Mouse (Mus musculus) layer of hippocampus, adult 2 months (tissue): ENCODE results near the gene Acvr1b. TPM values are rescaled to one million over a fixed set of nuclear protein-coding genes. Genes with fewer than 3 reads are reported as not detected.

Source experiments
- DNase-seq, 2 experiments: peaks; one replicate each; pipeline ENCODE4 v3.0.0; 2022; ENCODE audit warnings: low spot score in 2 of 2
- H3K27ac ChIP-seq: fragments of 200-600 bp; 2 replicates; pipeline ENCODE4 v1.8.1; 2022
- H3K4me3 ChIP-seq: fragments of 200-600 bp; 2 replicates; pipeline ENCODE4 v1.8.1; 2022; ENCODE audit warnings: mild to moderate bottlenecking
- CTCF ChIP-seq: fragments of 200-600 bp; conservative IDR thresholded peaks from 2 replicates; pipeline ENCODE4 v1.8.1; 2022; ENCODE audit warnings: antibody characterized with exemption, mild to moderate bottlenecking, moderate library complexity
- total RNA-seq, 2 experiments: library from RNA; stranded (reverse); gene quantifications; 2 replicates each; pipeline ENCODE4 v1.2.3; 2021

The Acvr1b gene
- total RNA-seq, 2 experiments from 2014 or later: 85.1 to 87.8 TPM

DNA sequence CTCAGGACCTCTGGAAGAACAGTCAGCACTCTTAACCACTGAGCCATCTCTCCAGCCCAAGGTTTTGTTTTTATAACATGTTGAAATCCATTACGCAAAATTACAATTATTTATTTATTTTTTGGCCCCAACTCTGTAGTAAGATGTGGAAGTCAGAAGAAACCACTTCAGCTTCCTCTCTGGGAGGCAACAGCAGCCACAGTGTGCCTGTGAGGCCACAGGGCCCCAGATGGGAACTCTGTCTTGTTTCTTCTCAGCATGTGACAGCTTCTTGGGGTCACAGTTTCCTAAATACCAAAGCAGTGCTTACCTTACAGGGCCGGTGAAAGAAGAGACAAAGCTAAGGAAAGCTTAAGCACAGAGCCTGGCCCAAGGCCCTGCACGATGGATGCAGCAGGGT is 70.1 kb downstream of the Acvr1b start:
- Histone ChIP-seq H3K4me3 (no peak overlapping the region), H3K27ac (no peak overlapping the region)
- DNase-seq: no peak
- TF ChIP-seq CTCF: no peak

DNA sequence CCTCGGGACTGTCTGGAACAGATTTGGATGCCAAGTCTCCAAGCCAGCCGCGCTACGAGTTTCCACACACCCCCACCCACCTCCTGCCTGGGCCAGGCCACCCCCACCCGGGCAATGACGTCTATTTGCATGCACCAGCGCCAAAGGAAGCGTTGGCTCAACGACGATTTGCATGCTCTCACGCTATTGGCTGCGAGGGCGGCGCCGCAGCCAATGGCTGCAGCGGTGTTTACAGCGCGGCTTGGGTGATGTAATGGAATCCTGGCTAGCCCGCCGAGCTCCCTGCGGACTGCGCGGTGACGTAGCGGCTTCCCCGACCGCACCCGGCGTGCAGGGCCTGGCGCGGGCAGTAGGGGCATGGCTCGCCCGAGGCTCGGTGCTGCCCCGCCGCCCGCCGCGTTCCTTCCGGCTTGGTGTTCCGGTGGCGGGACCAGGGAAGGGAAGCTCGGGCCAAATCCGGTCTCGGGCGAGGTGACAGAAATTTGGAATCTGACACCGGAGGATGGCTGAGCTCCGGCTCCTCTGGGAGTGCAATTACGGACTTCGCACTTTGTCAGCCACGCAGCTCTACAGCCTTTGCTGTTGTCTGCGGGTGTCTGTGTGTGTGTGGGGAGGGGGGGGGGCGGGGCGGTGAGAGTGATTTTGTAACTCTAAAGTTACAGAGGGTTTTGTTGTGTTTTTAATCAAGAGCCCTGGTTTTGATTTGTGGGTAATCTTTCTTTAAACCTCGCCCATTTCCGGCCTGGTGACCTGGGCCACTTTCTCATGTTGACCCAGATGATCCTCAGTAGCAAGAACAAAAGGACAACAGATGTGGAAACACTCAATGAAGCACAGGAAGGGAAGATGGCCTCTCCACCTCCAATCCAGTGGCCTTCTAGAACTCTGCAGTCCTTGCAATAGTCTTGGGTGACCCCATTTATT is 72.6 kb downstream of the Acvr1b start:
- Histone ChIP-seq H3K27ac (peak overlapping the region; percentile 97), H3K4me3 (peak overlapping the region; percentile 63)
- TF ChIP-seq CTCF: peak; percentile 72
- peak; percentile 95 to 98 for DNase-seq

DNA sequence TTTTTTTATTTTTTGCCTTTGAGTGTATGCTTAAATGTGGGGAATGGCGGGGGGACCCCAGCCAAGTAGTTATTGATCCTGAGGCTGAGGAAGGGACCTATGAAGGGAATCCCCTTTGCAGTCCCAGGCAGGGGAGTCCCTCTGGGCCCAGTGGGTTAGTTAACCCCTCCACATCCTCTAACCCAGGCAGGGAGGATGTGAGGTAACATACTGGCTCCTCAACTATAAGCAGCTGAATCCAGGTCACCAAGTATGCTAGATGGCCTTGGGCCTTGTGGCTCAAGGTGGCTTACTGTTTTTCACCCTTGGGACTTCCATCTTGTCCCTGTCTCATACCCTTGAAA is 73.3 kb downstream of the Acvr1b start:
- TF ChIP-seq CTCF: no peak

DNA sequence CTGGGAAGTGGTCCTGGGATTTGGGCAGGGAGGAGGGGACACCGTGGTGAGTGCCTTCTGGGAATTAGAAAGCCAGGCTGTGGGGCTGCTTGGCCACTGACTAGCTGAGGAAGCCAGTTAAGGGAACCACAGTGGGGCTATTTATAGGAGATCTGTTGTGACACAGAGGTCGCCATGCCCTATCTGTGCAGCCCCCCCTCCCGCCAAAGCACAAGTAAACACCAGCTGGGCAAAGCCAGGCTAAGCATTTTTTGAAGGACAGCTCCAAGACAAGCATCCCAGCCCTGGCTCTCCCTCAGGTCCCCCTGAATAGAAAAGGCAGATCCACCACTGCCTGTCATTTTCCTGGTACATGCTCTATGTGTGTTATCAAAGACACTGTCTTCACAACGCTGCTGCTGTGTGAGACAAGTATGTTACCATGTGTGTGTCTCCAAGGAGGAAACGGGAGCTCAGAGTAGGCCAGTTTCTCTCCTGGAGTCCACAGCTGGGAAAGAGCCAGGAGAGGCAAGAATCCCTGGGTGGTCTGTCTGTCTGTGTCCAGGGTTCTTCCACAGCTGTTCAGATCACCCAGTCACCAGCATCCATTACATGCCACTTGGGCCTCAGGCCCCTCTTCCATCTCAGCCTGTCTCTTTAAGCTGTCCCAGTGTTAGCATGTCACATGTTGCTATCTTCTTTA is 74.3 kb downstream of the Acvr1b start:
- Histone ChIP-seq H3K27ac (peak overlapping the region; percentile 46; the same call in 1 of the 2 replicates), H3K4me3 (no peak overlapping the region)
- no peak for TF ChIP-seq CTCF
- no peak for DNase-seq

More for the DNA sequence above, 73.3 kb downstream of the Acvr1b start:
- Histone ChIP-seq H3K4me3 (no peak overlapping the region), H3K27ac (peak overlapping the region; percentile 97)
- no peak for DNase-seq

DNA sequence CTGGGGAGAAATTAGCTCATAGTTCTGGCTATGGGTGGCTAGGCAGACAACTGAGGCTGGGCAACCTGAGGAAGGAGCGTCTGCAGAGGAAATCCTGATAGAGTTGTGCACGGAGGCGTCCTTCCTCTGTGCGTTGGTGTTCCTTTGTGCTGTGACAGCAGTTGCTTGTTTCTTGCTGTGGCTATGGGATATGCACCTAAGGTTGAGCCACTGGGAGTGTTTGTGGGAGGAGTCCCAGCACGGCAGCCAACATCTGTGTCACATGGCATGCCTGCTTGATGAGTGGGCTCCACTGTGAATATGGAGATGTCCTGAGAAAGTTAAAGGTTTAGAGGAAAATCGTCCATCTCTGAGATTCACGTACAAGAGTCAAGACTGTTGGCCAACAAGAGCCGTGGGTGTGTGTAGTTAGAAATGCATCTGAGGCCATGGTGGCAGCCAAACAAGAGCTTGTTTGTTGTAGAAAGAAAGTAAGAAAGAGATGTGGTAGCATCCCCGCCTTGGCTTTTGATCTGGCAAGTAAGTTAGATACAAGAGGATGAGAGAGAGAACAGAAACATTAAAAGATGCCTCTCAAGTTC is 76.4 kb downstream of the Acvr1b start:
- Histone ChIP-seq H3K4me3 (no peak overlapping the region), H3K27ac (no peak overlapping the region)
- DNase-seq: no peak
- no peak for TF ChIP-seq CTCF

DNA sequence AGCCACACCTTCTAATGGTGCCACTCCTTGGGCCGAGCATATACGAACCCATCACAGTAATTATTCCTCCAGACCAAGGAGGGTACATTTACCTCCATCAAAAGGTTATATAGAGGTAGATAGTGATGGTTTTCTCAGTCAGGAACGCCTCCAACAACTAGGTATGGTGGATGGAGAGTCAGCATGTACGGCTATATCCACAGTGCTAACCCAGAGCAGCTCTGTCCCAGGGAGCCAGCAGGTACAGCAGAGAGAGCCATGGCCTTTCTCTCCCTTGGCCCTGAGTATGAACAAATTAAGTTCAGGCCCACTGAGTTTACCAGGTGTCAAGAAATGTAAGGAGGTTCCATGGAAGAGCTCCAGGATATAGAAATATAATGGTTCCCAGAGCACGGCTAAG is 78.1 kb downstream of the Acvr1b start:
- no peak for TF ChIP-seq CTCF
- Histone ChIP-seq H3K4me3 (no peak overlapping the region), H3K27ac (no peak overlapping the region)
- DNase-seq: no peak

DNA sequence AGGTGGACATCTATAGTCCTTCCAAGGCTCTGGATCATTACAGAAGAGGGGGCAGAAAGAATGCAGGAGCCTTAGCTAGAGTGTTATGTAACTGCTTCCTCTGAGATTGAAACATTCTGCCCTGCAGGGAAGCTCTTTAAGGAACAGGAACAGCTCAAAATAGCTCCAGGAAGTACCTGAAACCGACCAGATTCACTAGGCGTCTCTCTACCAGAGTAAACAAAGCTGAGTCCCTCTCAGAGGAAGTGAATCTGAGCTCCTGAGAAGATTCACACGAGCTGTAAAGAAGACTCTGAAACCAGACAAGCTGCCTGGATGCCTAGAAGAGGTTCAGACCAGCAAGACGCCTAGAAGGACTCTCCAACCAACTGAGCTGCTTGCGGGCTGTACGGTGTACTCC is 78.7 kb downstream of the Acvr1b start:
- no peak for DNase-seq
- H3K27ac ChIP-seq: no peak overlapping the region
- no peak for TF ChIP-seq CTCF
- no peak overlapping the region for H3K4me3 ChIP-seq

DNA sequence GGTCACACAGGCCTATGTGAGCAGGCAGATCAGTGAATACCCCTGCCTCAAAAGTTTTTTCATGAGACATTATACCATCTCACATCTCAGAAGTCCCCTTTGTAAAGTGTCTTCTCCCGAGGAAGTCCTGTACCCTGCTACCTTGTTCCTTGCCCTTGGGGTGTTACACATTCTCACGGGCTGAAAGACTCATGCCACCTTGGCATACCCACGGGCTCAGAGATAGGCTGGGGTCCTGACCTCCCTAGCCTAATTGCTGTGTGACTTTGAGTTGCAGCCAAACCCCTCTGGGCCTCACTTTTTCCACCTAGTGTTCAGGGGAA is 79.7 kb downstream of the Acvr1b start:
- peak overlapping the region; percentile 91 for H3K27ac ChIP-seq

DNA sequence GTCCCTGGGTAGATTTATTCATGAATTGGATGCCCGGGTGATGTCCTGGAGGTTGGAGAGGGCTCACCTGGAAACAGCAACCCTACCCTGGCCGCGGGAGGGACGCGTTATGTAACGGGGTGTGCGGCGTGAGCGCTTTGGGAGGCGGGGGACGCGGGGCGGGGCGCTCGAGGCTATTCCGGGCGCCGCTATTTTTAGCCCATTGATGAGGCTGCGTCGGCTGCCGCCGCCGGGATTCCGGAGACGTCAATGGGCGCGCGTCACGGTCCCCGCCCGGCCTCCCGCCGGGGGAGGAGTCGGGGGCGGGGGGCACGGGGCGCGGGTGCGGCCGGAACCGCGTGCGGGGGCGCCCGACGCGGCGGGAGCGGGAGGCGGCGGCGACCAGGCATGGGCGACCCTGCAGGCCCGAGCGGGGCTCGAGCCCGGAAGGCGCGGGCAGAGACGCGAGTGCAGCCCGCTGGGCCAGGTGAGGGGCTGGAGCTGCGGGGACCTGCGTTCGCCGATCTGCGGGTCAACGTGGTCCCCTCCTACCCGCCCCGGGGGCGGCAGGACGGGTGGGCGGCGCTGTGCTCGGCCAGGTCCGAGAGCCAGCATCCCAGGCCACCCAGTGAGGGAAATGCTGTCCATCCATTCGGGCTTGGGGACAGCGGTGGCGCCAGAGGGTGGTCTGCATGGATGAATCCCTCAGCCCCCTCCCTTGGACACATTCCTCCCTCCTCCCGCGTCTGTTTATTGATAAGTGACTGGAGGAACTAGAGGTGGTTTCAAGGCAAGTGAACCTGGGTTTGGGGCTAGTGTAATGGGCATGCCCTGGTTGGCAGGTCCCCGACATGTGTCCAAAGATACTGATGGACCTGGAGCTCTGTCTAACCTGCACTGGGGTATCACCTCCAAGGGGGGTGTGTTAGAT is 80.3 kb downstream of the Acvr1b start, which contains the start of gene Nr4a1:
Nr4a1 (plus strand) TSS at position 384 of the 910 bp plus-strand sequence.
- Histone ChIP-seq H3K27ac (peak within 1 kb of the TSS; percentile 91), H3K4me3 (peak within 1 kb of the TSS; percentile 67)
- TF ChIP-seq CTCF: 0 out of 2 replicates have a peak, but pooled peaks have one; percentile 6
- DNase-seq: peak; percentile 63 to 81

More for the DNA sequence above, 79.7 kb downstream of the Acvr1b start:
- TF ChIP-seq CTCF: no peak
- peak overlapping the region; percentile 67 for H3K4me3 ChIP-seq
- no peak for DNase-seq

DNA sequence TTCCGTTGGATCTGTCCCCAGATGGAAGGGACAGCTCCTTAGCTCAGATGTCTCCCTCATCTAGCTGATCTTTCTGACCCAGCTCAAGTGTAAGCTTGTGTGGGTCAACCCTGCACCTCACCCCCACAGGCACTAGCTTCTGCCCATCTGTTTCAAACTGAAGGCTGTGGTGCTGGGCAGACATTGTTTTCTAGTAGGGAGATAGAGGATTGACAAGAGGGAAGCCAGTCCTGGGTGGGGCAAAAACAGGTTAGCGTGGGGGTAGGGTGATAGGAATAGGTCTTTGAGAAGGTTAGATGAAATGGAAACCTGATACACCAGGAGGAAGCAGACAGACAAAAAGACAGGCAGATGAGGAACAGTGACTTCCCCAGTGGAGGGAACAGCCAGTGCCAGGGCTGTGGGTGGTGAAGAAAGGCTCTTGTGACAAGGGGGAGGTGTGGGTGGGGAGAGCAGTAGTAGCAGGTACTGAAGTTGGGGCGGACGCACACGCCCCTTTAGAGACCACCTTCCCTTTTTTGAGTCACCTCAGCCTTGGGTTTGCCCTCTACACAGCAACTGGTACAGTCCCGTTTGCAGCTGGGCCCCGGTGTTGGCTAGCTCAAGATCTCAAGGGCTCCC is 82.1 kb downstream of the Acvr1b start:
- no peak for DNase-seq
- Histone ChIP-seq H3K4me3 (no peak overlapping the region), H3K27ac (no peak overlapping the region)
- TF ChIP-seq CTCF: no peak

DNA sequence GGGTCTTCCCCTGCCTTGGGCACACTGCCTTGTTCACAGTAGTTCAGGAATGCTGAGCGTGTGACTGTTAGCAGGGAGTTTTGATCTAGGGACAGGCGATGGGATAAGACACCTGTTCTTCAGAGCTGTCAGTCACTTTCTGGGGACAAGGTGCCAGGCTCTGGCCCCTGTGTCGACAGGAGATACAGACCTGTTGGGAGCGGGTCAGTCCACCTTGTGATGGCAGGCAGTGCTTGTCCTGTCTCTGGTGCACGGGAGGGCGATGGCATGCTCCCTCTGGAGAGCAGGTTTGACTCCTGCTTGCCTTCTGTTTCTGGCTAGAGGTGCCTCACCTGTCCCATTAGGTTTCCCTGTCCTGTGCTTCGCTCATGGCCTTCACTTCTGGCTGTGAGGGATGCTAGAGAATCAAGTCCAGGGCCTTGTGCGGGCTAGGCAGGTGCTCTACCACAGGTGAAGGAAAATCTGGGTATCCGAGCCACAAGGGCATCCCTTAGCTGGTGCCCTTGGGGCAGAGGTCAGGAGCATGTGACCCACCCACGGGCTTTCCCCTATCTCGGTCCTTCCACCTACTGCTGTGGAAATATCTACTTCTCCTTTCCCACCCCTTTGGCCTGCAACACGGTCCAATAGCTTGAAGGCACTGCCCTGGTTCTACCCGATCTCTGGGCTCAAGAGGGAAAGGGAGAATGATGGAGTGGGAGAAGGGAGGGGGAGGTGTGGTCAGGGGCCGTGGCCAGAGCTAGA is 82.8 kb downstream of the Acvr1b start:
- no peak for TF ChIP-seq CTCF
- no peak overlapping the region for H3K27ac ChIP-seq
- no peak overlapping the region for H3K4me3 ChIP-seq
- no peak for DNase-seq
